Mouse (Mus musculus): Measurements from ENCODE around the gene Proca1. TPM values are rescaled to one million over a fixed set of nuclear protein-coding genes. Genes with fewer than 3 reads are reported as not detected.

Gene Proca1
- polyA plus RNA-seq, 1 experiment from 2014 or later = 3.1 TPM

GRCm38 (mm10) chr11:78209886-78210285 is 16.7 kb downstream of the Proca1 start:
- no peak for ATAC-seq (ENCODE audit: insufficient number of reproducible peaks, low FRiP score, low TSS enrichment, low read depth)
- H3K27ac ChIP-seq = no peak overlapping the region
- H3K4me2 ChIP-seq = no peak overlapping the region
- H3K4me1 ChIP-seq = no peaks in the 10 kb centered on the region
- H3K27me3 ChIP-seq = no peaks in the 10 kb centered on the region
- no peak overlapping the region for H3K9ac ChIP-seq
- H3K36me3 ChIP-seq = peaks cover 95% of the 10 kb centered on the region
- H3K9me3 ChIP-seq = no peaks in the 10 kb centered on the region
- 92% methylated on average over 5 of the region's 6 CpGs for WGBS
- H3K4me3 ChIP-seq = no peak overlapping the region

GRCm38 (mm10) chr11:78210615-78211014 is 17.4 kb downstream of the Proca1 start:
- no peak overlapping the region for H3K9ac ChIP-seq
- no peak overlapping the region for H3K4me3 ChIP-seq
- H3K4me1 ChIP-seq = no peaks in the 10 kb centered on the region
- H3K9me3 ChIP-seq = no peaks in the 10 kb centered on the region
- no peak for ATAC-seq (ENCODE audit: insufficient number of reproducible peaks, low FRiP score, low TSS enrichment, low read depth)
- no peak overlapping the region for H3K4me2 ChIP-seq
- H3K36me3 ChIP-seq = peaks cover 94% of the 10 kb centered on the region
- 68% methylated on average over 7 of the region's 7 CpGs for WGBS
- H3K27me3 ChIP-seq = no peaks in the 10 kb centered on the region
- no peak overlapping the region for H3K27ac ChIP-seq

- Histone ChIP-seq H3K36me3 (peaks cover 94% of the 10 kb centered on the region), H3K9ac (no peak overlapping the region), H3K4me3 (no peak overlapping the region), H3K4me2 (no peak overlapping the region), H3K9me3 (no peaks in the 10 kb centered on the region), H3K4me1 (no peaks in the 10 kb centered on the region), H3K27ac (no peak overlapping the region), H3K27me3 (no peaks in the 10 kb centered on the region)
- ATAC-seq (ENCODE audit: insufficient number of reproducible peaks, low FRiP score, low TSS enrichment, low read depth) = no peak
- WGBS = 82% methylated on average over 5 of the region's 5 CpGs
Measured at GRCm38 (mm10) chr11:78211513-78211912, 18.3 kb downstream of the Proca1 start.

GRCm38 (mm10) chr11:78213086-78213817 is 20.1 kb downstream of the Proca1 start:
- H3K4me3 ChIP-seq = no peak overlapping the region
- 89% methylated on average over 14 of the region's 14 CpGs for WGBS
- peaks cover 93% of the 10 kb centered on the region for H3K36me3 ChIP-seq

GRCm38 (mm10) chr11:78215709-78216317 is 22.6 kb downstream of the Proca1 start:
- H3K27ac ChIP-seq = no peak overlapping the region
- H3K4me2 ChIP-seq = no peak overlapping the region
- H3K36me3 ChIP-seq = peaks cover 90% of the 10 kb centered on the region
- ATAC-seq (ENCODE audit: insufficient number of reproducible peaks, low FRiP score, low TSS enrichment, low read depth) = no peak
- H3K27me3 ChIP-seq = no peaks in the 10 kb centered on the region
- WGBS = 86% methylated on average over 11 of the region's 11 CpGs
- H3K4me1 ChIP-seq = no peaks in the 10 kb centered on the region
- no peak overlapping the region for H3K9ac ChIP-seq
- no peak overlapping the region for H3K4me3 ChIP-seq
- no peaks in the 10 kb centered on the region for H3K9me3 ChIP-seq

More at GRCm38 (mm10) chr11:78213086-78213817, 20.1 kb downstream of the Proca1 start:
- no peak overlapping the region for H3K27ac ChIP-seq
- no peaks in the 10 kb centered on the region for H3K4me1 ChIP-seq
- no peaks in the 10 kb centered on the region for H3K9me3 ChIP-seq
- ATAC-seq (ENCODE audit: insufficient number of reproducible peaks, low FRiP score, low TSS enrichment, low read depth) = no peak
- H3K4me2 ChIP-seq = no peak overlapping the region
- H3K9ac ChIP-seq = no peak overlapping the region
- H3K27me3 ChIP-seq = no peaks in the 10 kb centered on the region

GRCm38 (mm10) chr11:78223586-78223985 is 30.4 kb downstream of the Proca1 start:
- Histone ChIP-seq H3K27me3 (no peaks in the 10 kb centered on the region), H3K4me2 (no peak overlapping the region), H3K4me3 (no peak overlapping the region), H3K9ac (no peak overlapping the region), H3K36me3 (peaks cover 95% of the 10 kb centered on the region), H3K27ac (no peak overlapping the region), H3K9me3 (no peaks in the 10 kb centered on the region), H3K4me1 (no peaks in the 10 kb centered on the region)
- ATAC-seq (ENCODE audit: insufficient number of reproducible peaks, low FRiP score, low TSS enrichment, low read depth) = no peak
- WGBS = 87% methylated on average over 4 of the region's 4 CpGs

GRCm38 (mm10) chr11:78231518-78231917 is 38.3 kb downstream of the Proca1 start:
- Histone ChIP-seq H3K27ac (no peak overlapping the region), H3K9me3 (no peaks in the 10 kb centered on the region), H3K4me2 (no peak overlapping the region), H3K4me3 (no peak overlapping the region), H3K36me3 (peaks cover 93% of the 10 kb centered on the region), H3K9ac (no peak overlapping the region), H3K4me1 (no peaks in the 10 kb centered on the region), H3K27me3 (no peaks in the 10 kb centered on the region)
- WGBS = 91% methylated on average over 6 of the region's 6 CpGs
- no peak for ATAC-seq (ENCODE audit: insufficient number of reproducible peaks, low FRiP score, low TSS enrichment, low read depth)

GRCm38 (mm10) chr11:78240193-78240857 is 47.1 kb downstream of the Proca1 start:
- Histone ChIP-seq H3K27ac (no peak overlapping the region), H3K4me2 (no peak overlapping the region), H3K4me1 (peaks cover 8% of the 10 kb centered on the region; the same call in 1 of the 2 replicates), H3K9ac (no peak overlapping the region), H3K9me3 (no peaks in the 10 kb centered on the region), H3K27me3 (no peaks in the 10 kb centered on the region), H3K4me3 (no peak overlapping the region), H3K36me3 (peaks cover 36% of the 10 kb centered on the region)
- WGBS = 81% methylated on average over 9 of the region's 9 CpGs
- ATAC-seq (ENCODE audit: insufficient number of reproducible peaks, low FRiP score, low TSS enrichment, low read depth) = no peak

GRCm38 (mm10) chr11:78245261-78245626 is 52.1 kb downstream of the Proca1 start:
- no peaks in the 10 kb centered on the region for H3K9me3 ChIP-seq
- no peak for ATAC-seq (ENCODE audit: insufficient number of reproducible peaks, low FRiP score, low TSS enrichment, low read depth)
- peak overlapping the region; percentile 97 for H3K27ac ChIP-seq
- H3K4me2 ChIP-seq = peak overlapping the region; percentile 61
- H3K9ac ChIP-seq = peak overlapping the region; percentile 86
- under 1% methylated on average over 19 of the region's 19 CpGs for WGBS
- peak overlapping the region; percentile 93 for H3K4me3 ChIP-seq
- H3K36me3 ChIP-seq = peaks cover 10% of the 10 kb centered on the region
- peaks cover 26% of the 10 kb centered on the region for H3K4me1 ChIP-seq
- H3K27me3 ChIP-seq = no peaks in the 10 kb centered on the region

- no peaks in the 10 kb centered on the region for H3K9me3 ChIP-seq
- peak within 1 kb of the TSS; percentile 97 for H3K27ac ChIP-seq
- WGBS = under 1% methylated on average over 50 of the region's 50 CpGs
- peaks cover 26% of the 10 kb centered on the region for H3K4me1 ChIP-seq
- peak within 1 kb of the TSS; percentile 61 for H3K4me2 ChIP-seq
- peak within 1 kb of the TSS; percentile 93 for H3K4me3 ChIP-seq
- H3K9ac ChIP-seq = peak within 1 kb of the TSS; percentile 86
- peak; percentile 87 for ATAC-seq (ENCODE audit: insufficient number of reproducible peaks, low FRiP score, low TSS enrichment, low read depth)
- H3K36me3 ChIP-seq = peaks cover 9% of the 10 kb centered on the region; the same call in 1 of the 2 replicates
- H3K27me3 ChIP-seq = no peaks in the 10 kb centered on the region
Measured at GRCm38 (mm10) chr11:78245627-78246317, 52.6 kb downstream of the Proca1 start, which contains the start of the genes Sdf2 and Supt6. Gene Sdf2 (plus strand): TSS chr11:78245746. Gene Supt6 (minus strand): TSS chr11:78245987.

GRCm38 (mm10) chr11:78246318-78247011 is 53.3 kb downstream of the Proca1 start:
- peak overlapping the region; percentile 97; the same call in 1 of the 2 replicates for H3K27ac ChIP-seq
- H3K9ac ChIP-seq = peak overlapping the region; percentile 86
- 33% methylated on average over 7 of the region's 7 CpGs for WGBS
- H3K4me1 ChIP-seq = peaks cover 26% of the 10 kb centered on the region
- peaks cover 14% of the 10 kb centered on the region for H3K36me3 ChIP-seq
- H3K4me3 ChIP-seq = peak overlapping the region; percentile 93
- no peaks in the 10 kb centered on the region for H3K9me3 ChIP-seq
- peak overlapping the region; percentile 61 for H3K4me2 ChIP-seq
- ATAC-seq (ENCODE audit: insufficient number of reproducible peaks, low FRiP score, low TSS enrichment, low read depth) = no peak
- H3K27me3 ChIP-seq = no peaks in the 10 kb centered on the region
